Mouse (Mus musculus) liver, embryonic 14.5 days (tissue): ENCODE measurements around the gene Minpp1. TPM values are rescaled to one million over a fixed set of nuclear protein-coding genes. Genes with fewer than 3 reads are reported as not detected.

Experiments
- ATAC-seq: fragments of 200-750 bp; cut with Nextera tagmentation; 2 replicates; pipeline ENCODE4 v1.8.0; 2017; ENCODE audit warnings: moderate number of reproducible peaks, mild to moderate bottlenecking, moderate library complexity; ENCODE audit not compliant: insufficient read depth
- DNase-seq, 3 experiments: peaks; one replicate each; pipeline ENCODE4 v3.0.0-alpha.2; 2012 to 2013; ENCODE audit warnings: low read depth in 3 of 3, low spot score in 3 of 3
- H3K27ac ChIP-seq: fragments of 300-500 bp; sonication (generic); 2 replicates; pipeline ENCODE4 v1.5.1; 2014; ENCODE audit warnings: moderate library complexity, mild to moderate bottlenecking, control low read depth, inconsistent platforms
- H3K27me3 ChIP-seq: fragments of 300-500 bp; sonication (generic); 2 replicates; pipeline ENCODE4 v1.6.1; 2014; ENCODE audit warnings: mild to moderate bottlenecking, low read length, moderate library complexity; ENCODE audit not compliant: control insufficient read depth, insufficient read depth
- H3K36me3 ChIP-seq: fragments of 300-500 bp; sonication (generic); replicated peaks from 2 replicates; pipeline ENCODE4 v1.6.1; 2014; ENCODE audit warnings: low read depth; ENCODE audit not compliant: control insufficient read depth, insufficient read depth
- H3K4me1 ChIP-seq, 2 experiments: fragments of 200-500 bp in 1 of 2; fragments of 300-500 bp in 1 of 2; sonication (generic) in 1 of 2; replicated peaks; 2 replicates each; pipeline ENCODE4 v1.6.1; 2012 to 2014; ENCODE audit warnings: antibody characterized with exemption in 1 of 2, inconsistent platforms in 1 of 2, low read length in 1 of 2; ENCODE audit not compliant: control insufficient read depth in 2 of 2, insufficient read depth in 2 of 2
- H3K4me2 ChIP-seq: fragments of 300-500 bp; sonication (generic); 2 replicates; pipeline ENCODE4 v1.6.1; 2014; ENCODE audit warnings: low read depth, mild to moderate bottlenecking, control low read depth, moderate library complexity
- H3K4me3 ChIP-seq, 2 experiments: fragments of 200-500 bp in 1 of 2; fragments of 300-500 bp in 1 of 2; sonication (generic) in 1 of 2; 2 replicates each; pipeline ENCODE4 v1.5.1; 2012 to 2014; ENCODE audit warnings: low read depth in 2 of 2, low read length in 2 of 2, mild to moderate bottlenecking in 2 of 2, control low read depth in 1 of 2, inconsistent platforms in 1 of 2, moderate library complexity in 1 of 2; ENCODE audit not compliant: insufficient read depth in 1 of 2
- H3K9ac ChIP-seq: fragments of 300-500 bp; sonication (generic); replicated peaks from 2 replicates; pipeline ENCODE4 v1.6.1; 2014; ENCODE audit warnings: mild to moderate bottlenecking, control low read depth, moderate library complexity
- H3K9me3 ChIP-seq: fragments of 300-500 bp; sonication (generic); 2 replicates; pipeline ENCODE4 v1.6.1; 2016; ENCODE audit warnings: low read length, mixed read lengths; ENCODE audit not compliant: control insufficient read depth
- CTCF ChIP-seq: IDR thresholded peaks from 2 replicates; pipeline ENCODE4 v1.5.1; 2016; ENCODE audit warnings: antibody characterized with exemption, low read depth, control low read depth
- EP300 ChIP-seq: IDR thresholded peaks from 2 replicates; pipeline ENCODE4 v1.6.1; 2016; ENCODE audit warnings: antibody characterized with exemption, low read depth
- WGBS: fragments of 180-500 bp; shearing (Covaris S2); extraction: QIAGEN DNeasy Blood & Tissue Kit; methylation state at CpG from one replicate; pipeline ENCODE4 v1.1.7; 2014; ENCODE audit not compliant: insufficient replicate concordance; 5-methylcytosine and 5-hydroxymethylcytosine counted together
- polyA plus RNA-seq, 2 experiments: library from polyadenylated mRNA; depleted of rRNA in 1 of 2; stranded (reverse) in 1 of 2; unstranded in 1 of 2; fragments of >200 nt; fragmentation: Nextera tagmentation in 1 of 2; extraction: Ambion mirVana in 1 of 2; gene quantifications; 2 replicates each; pipeline versions ENCODE4 v1.2.1 to v1.2.3; 2012 to 2014

The Minpp1 gene
- polyA plus RNA-seq, 2 experiments: 36.6 to 75.4 TPM

DNA sequence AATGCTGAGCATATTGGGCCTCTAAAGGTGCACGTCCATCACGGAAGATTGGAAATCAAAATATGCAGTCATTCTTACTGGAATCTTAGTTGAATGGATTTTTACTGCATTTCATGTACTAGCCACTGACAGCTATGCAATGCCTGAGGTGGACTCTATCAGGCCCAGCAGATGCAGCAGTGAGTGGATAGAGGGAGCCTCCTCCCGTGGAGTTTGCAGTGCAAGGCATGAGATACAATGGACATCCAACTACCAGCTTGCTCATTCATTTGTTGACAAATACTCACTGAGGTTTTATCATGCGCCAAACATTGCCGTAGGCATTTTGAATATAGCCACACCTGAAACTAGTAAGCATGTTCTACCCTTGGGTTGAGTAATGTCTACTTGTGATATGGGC is 18.2 kb upstream of the Minpp1 start:
- no peak overlapping the region for H3K27ac ChIP-seq
- H3K27me3 ChIP-seq: no peaks in the 10 kb centered on the region
- H3K4me1 ChIP-seq: peaks cover 0 to 8% of the 10 kb centered on the region in 2 experiments; a peak in 2 of 4 replicates
- no peaks in the 10 kb centered on the region for H3K36me3 ChIP-seq
- TF ChIP-seq CTCF: no peak
- H3K9me3 ChIP-seq: no peaks in the 10 kb centered on the region
- DNase-seq (no peak), ATAC-seq (no peak)
- WGBS: 53% methylated on average over 5 of the region's 5 CpGs
- H3K4me3 ChIP-seq: no peak overlapping the region
- no peak overlapping the region for H3K4me2 ChIP-seq
- H3K9ac ChIP-seq: no peak overlapping the region

DNA sequence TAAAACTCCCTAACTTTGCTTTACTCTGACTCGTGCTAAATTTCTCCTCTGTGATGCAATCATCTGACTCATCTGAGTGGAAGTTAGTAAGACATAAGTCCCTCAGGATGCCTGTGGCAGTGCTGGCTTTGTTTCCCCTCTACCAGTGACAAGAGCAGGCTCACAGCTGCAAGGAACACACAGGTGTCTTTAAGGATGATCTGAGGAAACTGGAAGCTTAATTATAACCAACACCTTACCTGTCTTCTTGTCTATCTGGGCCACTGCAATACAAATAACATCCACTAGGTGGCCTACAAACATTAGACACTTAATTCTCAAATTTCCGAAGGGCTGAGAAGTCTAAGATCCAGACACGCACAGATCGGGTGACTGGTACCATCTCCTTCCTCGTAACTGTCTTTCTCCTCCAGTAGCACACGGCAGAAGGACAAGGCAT is 15.5 kb upstream of the Minpp1 start:
- Histone ChIP-seq H3K4me2 (peak overlapping the region; percentile 37), H3K27ac (no peak overlapping the region), H3K4me3 (no peak overlapping the region), H3K9me3 (no peaks in the 10 kb centered on the region), H3K27me3 (no peaks in the 10 kb centered on the region), H3K36me3 (no peaks in the 10 kb centered on the region), H3K4me1 (peaks cover under 1 to 9% of the 10 kb centered on the region in 2 experiments), H3K9ac (no peak overlapping the region)
- ATAC-seq (peak; percentile 37; the same call in 1 of the 2 replicates), DNase-seq (peak in 2 of 3 experiments; percentile 66 to 73)
- peak; percentile 88 for TF ChIP-seq CTCF
- TF ChIP-seq EP300: no peak
- 15% methylated on average over 6 of the region's 6 CpGs for WGBS

DNA sequence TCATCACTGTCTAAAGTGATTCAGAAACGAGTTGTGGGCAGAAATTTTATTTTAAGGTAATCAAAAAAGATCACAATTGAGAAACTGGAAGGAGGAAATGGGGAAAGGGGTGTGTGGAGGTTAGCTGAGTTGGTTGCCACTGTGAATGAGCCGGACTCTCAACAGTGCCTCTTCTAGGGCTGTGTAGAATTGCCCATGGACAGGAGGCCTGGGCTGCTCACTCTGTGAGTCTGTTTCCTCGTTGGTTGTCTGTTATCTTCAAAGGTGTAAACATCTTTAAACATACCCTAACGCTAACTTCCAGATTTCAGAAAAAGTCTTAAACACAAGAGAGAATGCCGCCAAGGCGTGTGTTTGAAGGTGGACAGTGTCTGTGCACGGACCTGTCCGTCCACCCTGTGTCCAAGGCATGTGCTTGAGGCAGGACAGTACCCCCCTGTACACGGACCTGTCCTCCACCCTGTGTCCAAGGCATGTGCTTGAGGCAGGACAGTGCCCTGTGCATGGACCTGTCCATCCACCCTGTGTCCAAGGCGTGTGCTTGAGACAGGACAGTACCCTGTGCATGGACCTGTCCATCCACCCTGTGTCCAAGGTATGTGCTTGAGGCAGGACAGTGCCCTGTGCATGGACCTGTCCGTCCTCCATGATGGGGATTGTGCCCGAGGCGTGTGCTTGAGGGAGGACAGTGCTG is 14.9 kb upstream of the Minpp1 start:
- H3K27me3 ChIP-seq: no peaks in the 10 kb centered on the region
- TF ChIP-seq EP300: no peak
- TF ChIP-seq CTCF: no peak
- no peak overlapping the region for H3K9ac ChIP-seq
- H3K4me3 ChIP-seq: no peak overlapping the region
- ATAC-seq (peak; percentile 16; the same call in 1 of the 2 replicates), DNase-seq (no peak)
- peaks cover 7 to 13% of the 10 kb centered on the region in 2 experiments for H3K4me1 ChIP-seq
- no peaks in the 10 kb centered on the region for H3K36me3 ChIP-seq
- H3K27ac ChIP-seq: no peak overlapping the region
- no peaks in the 10 kb centered on the region for H3K9me3 ChIP-seq
- 70% methylated on average over 13 of the region's 13 CpGs for WGBS
- H3K4me2 ChIP-seq: peak overlapping the region; percentile 37

DNA sequence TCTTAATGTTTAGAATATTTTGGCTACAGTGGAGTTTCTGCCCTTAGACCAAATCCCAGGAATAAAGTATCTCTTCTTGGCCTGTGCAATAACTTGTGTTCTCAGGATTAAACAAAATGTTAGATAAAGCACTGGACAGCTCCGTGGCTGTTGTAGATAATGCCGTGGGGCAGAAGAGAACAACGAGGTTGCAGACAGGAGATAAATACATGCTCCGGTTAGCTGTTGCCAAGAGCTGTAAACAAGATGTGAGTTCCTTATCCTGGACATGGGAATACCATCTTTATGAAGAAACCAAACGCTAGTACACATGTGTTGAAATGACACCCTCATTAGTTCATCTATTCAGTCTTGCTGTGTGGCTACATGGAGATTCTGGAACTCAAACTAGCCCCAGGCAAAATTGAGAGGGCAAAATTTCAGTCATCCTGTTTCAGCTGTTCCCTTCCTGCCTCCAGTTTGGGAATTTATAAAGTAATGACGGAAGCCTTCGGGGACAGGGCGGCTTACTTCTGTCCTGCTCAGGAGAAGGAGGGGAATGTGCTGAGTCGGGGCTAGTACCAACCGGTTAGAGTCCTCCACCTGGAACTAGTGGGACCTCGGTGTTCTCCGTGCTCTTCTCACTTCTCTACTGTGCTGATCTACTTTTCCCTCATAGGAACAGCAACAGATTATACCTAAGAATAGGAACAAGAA is 9.4 kb upstream of the Minpp1 start:
- DNase-seq (peak; percentile 81 to 86 (median 83)), ATAC-seq (peak; percentile 90)
- Histone ChIP-seq H3K9ac (peak overlapping the region; percentile 2), H3K9me3 (no peaks in the 10 kb centered on the region), H3K4me1 (peaks cover 51 to 52% of the 10 kb centered on the region in 2 experiments), H3K27me3 (no peaks in the 10 kb centered on the region), H3K4me2 (peak overlapping the region; percentile 43), H3K4me3 (no peak overlapping the region), H3K27ac (peak overlapping the region; percentile 82), H3K36me3 (no peaks in the 10 kb centered on the region)
- WGBS: 37% methylated on average over 12 of the region's 12 CpGs
- TF ChIP-seq EP300 (peak; percentile 98), CTCF (no peak)

DNA sequence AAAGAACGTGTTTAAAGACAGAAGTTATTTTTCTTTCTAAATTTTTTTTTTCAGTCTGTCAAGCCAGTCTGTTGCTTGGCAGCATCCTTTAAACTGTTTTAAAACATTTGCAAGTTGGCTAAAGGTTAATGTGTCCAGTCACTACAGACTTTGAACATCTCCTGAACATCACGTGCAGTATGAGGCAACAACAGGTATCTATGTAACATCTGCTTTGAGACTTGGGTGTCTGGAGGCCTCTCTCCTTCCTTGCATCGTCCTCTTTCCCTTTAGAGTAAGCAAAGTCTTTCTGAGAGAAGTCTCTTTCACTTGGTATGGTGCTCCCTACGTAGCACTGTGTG is 8.9 kb upstream of the Minpp1 start:
- H3K4me2 ChIP-seq: peak overlapping the region; percentile 43
- ATAC-seq: peak; percentile 30; the same call in 1 of the 2 replicates
- no peak overlapping the region for H3K4me3 ChIP-seq
- no peaks in the 10 kb centered on the region for H3K36me3 ChIP-seq
- H3K9ac ChIP-seq: no peak overlapping the region; the same call in 1 of the 2 replicates
- no peaks in the 10 kb centered on the region for H3K9me3 ChIP-seq
- no peaks in the 10 kb centered on the region for H3K27me3 ChIP-seq
- H3K4me1 ChIP-seq: peaks cover 54 to 56% of the 10 kb centered on the region in 2 experiments
- peak overlapping the region; percentile 82 for H3K27ac ChIP-seq
- WGBS: 27% methylated on average over 4 of the region's 4 CpGs
- peak in 1 of 3 experiments; percentile 62 for DNase-seq
- TF ChIP-seq CTCF: no peak
- peak; percentile 46 for TF ChIP-seq EP300
